26 mouse cellular contexts compared by ENCODE assay signal in the genomic region with DNA sequence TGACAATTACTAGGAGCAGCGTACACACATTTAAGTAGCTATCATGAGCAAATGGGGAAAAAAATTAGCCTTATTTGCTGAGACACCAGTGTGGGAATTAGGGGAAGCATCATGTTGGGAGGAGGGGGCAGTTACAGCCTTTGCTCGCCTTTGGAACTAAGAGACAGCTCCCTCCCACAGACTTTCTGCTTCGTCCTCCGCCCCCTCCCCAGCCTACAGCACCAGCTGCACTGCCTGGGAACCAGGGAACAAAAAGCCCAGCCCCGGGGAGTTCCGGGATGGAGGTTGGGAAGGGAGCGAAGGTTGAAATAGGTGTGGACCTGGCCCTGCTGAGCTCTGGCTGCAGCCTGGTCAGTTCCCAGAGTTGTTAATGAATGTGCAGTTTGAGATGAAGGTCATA.
DNase-seq lines count a peak whose midpoint lies in the region; ATAC-seq lines count a peak whose summit lies in the region.
"Had no signal": no experiment of that assay in that cellular context is flagged by ENCODE, and none has a peak within 500 bp of the region (broad histone marks: within the 10 kb centered on the region; RNA-seq: fewer than 3 reads in every experiment).

No protein-coding gene starts in this region.

- ATAC-seq in frontal cortex, adult (ENCODE audit: low TSS enrichment), result peak; percentile 24; the same call in 1 of the 2 replicates
- no peak for ATAC-seq in midbrain, embryonic 11.5 days (ENCODE audit: low FRiP score)
- ATAC-seq in midbrain, embryonic 13.5 days, result no peak
- ATAC-seq: forebrain, embryonic 13.5 days; hindbrain, postnatal 0 days; intestine, embryonic 15.5 days; Patski had no signal

- no peak for DNase-seq in frontal cortex, postnatal 25 days (ENCODE audit: low spot score in 2 of 2)
- DNase-seq in midbrain, embryonic 11.5 days (ENCODE audit: low spot score, missing footprints), result peak; percentile 75
- DNase-seq in layer of hippocampus, adult 8-10 months (ENCODE audit: low spot score in 2 of 2), result peak; percentile 64 to 69
- peak; percentile 59 for DNase-seq in right cerebral cortex, postnatal 25 days
- no peak for DNase-seq in ovary, postnatal 10 days (ENCODE audit: low spot score)
- no peak for DNase-seq in adrenal gland, postnatal 14 days
- DNase-seq: cerebellum, adult 9-10 months; cerebellum, postnatal 36 days; gastrocnemius, postnatal 25 days; heart, postnatal 10 days; kidney, adult 2 months; kidney, postnatal 36 days; liver; lung, postnatal 36 days; thymus, postnatal 25 days had no signal

- no peak overlapping the region for H3K9ac ChIP-seq in midbrain, embryonic 11.5 days (ENCODE audit: low read length)
- no peak overlapping the region for H3K9ac ChIP-seq in midbrain, embryonic 13.5 days (replicated peaks)
- H3K9ac ChIP-seq: forebrain, embryonic 13.5 days; heart, embryonic 13.5 days; intestine, embryonic 15.5 days; liver, embryonic 15.5 days; midbrain, embryonic 12.5 days; neural tube, embryonic 13.5 days; stomach, embryonic 15.5 days had no signal

- no peaks in the 10 kb centered on the region for H3K4me1 ChIP-seq in midbrain, embryonic 11.5 days (ENCODE audit: control insufficient read depth, insufficient read depth, low read length)
- 0 out of 2 replicates have a peak, but pooled peaks cover 5% of the 10 kb centered on the region for H3K4me1 ChIP-seq in midbrain, embryonic 13.5 days (replicated peaks)
- H3K4me1 ChIP-seq: forebrain, embryonic 13.5 days; heart, embryonic 13.5 days; intestine, embryonic 15.5 days; liver, embryonic 15.5 days; midbrain, embryonic 12.5 days; stomach, embryonic 15.5 days had no signal

- H3K27ac ChIP-seq in midbrain, embryonic 11.5 days (ENCODE audit: low read depth, low read length), result no peak overlapping the region
- no peak overlapping the region for H3K27ac ChIP-seq in midbrain, embryonic 13.5 days
- H3K27ac ChIP-seq: forebrain, embryonic 13.5 days; heart, embryonic 13.5 days; hindbrain, postnatal 0 days; intestine, embryonic 15.5 days; liver, embryonic 15.5 days; midbrain, embryonic 12.5 days; neural tube, embryonic 13.5 days; stomach, embryonic 15.5 days had no signal

- no peaks in the 10 kb centered on the region for H3K36me3 ChIP-seq in midbrain, embryonic 11.5 days (ENCODE audit: control insufficient read depth, insufficient read depth, low read length)
- H3K36me3 ChIP-seq in midbrain, embryonic 13.5 days, result no peaks in the 10 kb centered on the region
- H3K36me3 ChIP-seq: heart, embryonic 13.5 days; intestine, embryonic 15.5 days; liver, embryonic 15.5 days; midbrain, embryonic 12.5 days; neural tube, embryonic 13.5 days; stomach, embryonic 15.5 days had no signal

- no peak overlapping the region for H3K4me2 ChIP-seq in midbrain, embryonic 11.5 days
- no peak overlapping the region for H3K4me2 ChIP-seq in midbrain, embryonic 13.5 days (replicated peaks)
- H3K4me2 ChIP-seq: forebrain, embryonic 13.5 days; heart, embryonic 13.5 days; intestine, embryonic 15.5 days; liver, embryonic 15.5 days; midbrain, embryonic 12.5 days; neural tube, embryonic 13.5 days; stomach, embryonic 15.5 days had no signal

- peaks cover 3% of the 10 kb centered on the region; the same call in 1 of the 2 replicates for H3K27me3 ChIP-seq in midbrain, embryonic 11.5 days (ENCODE audit: control insufficient read depth, insufficient read depth, low read length)
- H3K27me3 ChIP-seq in midbrain, embryonic 13.5 days, result peaks cover 39% of the 10 kb centered on the region
- H3K27me3 ChIP-seq: Patski had no signal

- H3K4me3 ChIP-seq in midbrain, embryonic 11.5 days (ENCODE audit: low read depth, low read length), result no peak overlapping the region
- H3K4me3 ChIP-seq in midbrain, embryonic 13.5 days (replicated peaks), result no peak overlapping the region
- H3K4me3 ChIP-seq: forebrain, embryonic 13.5 days; heart, embryonic 13.5 days; intestine, embryonic 15.5 days; liver, embryonic 15.5 days; midbrain, embryonic 12.5 days; neural tube, embryonic 13.5 days; stomach, embryonic 15.5 days had no signal

- no peaks in the 10 kb centered on the region for H3K9me3 ChIP-seq in midbrain, embryonic 11.5 days (ENCODE audit: control insufficient read depth, low read length)
- H3K9me3 ChIP-seq in midbrain, embryonic 13.5 days, result no peaks in the 10 kb centered on the region
- H3K9me3 ChIP-seq: forebrain, embryonic 13.5 days; heart, embryonic 13.5 days; intestine, embryonic 15.5 days; liver, embryonic 15.5 days; midbrain, embryonic 12.5 days; neural tube, embryonic 13.5 days; stomach, embryonic 15.5 days had no signal

- 31% methylated on average over 7 of the region's 7 CpGs for WGBS in midbrain, embryonic 11.5 days
- WGBS in midbrain, embryonic 13.5 days, result 41% methylated on average over 7 of the region's 7 CpGs

Comparison
In these comparisons a context has a peak if more than half of its experiments do, and no peak if none do; other contexts are left out.
1. DNase-seq: peak in midbrain, embryonic 11.5 days (single experiment), layer of hippocampus, adult 8-10 months (2 of 2) and right cerebral cortex, postnatal 25 days (single experiment); none in frontal cortex, postnatal 25 days (0 of 2), ovary, postnatal 10 days (single experiment) and adrenal gland, postnatal 14 days (single experiment).